Mouse (Mus musculus): ENCODE results near the gene Txndc9. TPM values are rescaled to one million over a fixed set of nuclear protein-coding genes. Genes with fewer than 3 reads are reported as not detected.
"Not testable (repeated sequence)": the region's sequence is repeated elsewhere in the genome, so short reads cannot be mapped to it uniquely, and the experiment has no call there.

Gene Txndc9
- polyA plus RNA-seq, 1 experiment from 2014 or later = 150 TPM

- no peaks in the 10 kb centered on the region for H3K27me3 ChIP-seq (replicated peaks; ENCODE audit: low read depth, poor library complexity, severe bottlenecking)
- H3K36me3 ChIP-seq (replicated peaks) = peaks cover 2% of the 10 kb centered on the region
- peaks cover 16% of the 10 kb centered on the region for H3K4me1 ChIP-seq
- DNase-seq (ENCODE audit: low spot score) = no peak
- no peak overlapping the region for H3K4me3 ChIP-seq
- H3K27ac ChIP-seq (replicated peaks) = no peak overlapping the region
- WGBS = 93% methylated on average over 8 of the region's 8 CpGs
- H3K9me3 ChIP-seq = no peaks in the 10 kb centered on the region
These were observed 3.2 kb upstream of the Txndc9 start for GRCm38 (mm10) chr1:38000844-38001243.

GRCm38 (mm10) chr1:37999552-37999951, 1.9 kb upstream of the Txndc9 start:
- Histone ChIP-seq H3K4me1 (peaks cover 16% of the 10 kb centered on the region), H3K27ac (replicated peaks) (no peak overlapping the region), H3K27me3 (replicated peaks; ENCODE audit: low read depth, poor library complexity, severe bottlenecking) (no peaks in the 10 kb centered on the region), H3K36me3 (replicated peaks) (peaks cover 14% of the 10 kb centered on the region), H3K4me3 (peak overlapping the region; percentile 99), H3K9me3 (no peaks in the 10 kb centered on the region)
- 84% methylated on average over 3 of the region's 3 CpGs for WGBS
- DNase-seq (ENCODE audit: low spot score) = no peak

DNA sequence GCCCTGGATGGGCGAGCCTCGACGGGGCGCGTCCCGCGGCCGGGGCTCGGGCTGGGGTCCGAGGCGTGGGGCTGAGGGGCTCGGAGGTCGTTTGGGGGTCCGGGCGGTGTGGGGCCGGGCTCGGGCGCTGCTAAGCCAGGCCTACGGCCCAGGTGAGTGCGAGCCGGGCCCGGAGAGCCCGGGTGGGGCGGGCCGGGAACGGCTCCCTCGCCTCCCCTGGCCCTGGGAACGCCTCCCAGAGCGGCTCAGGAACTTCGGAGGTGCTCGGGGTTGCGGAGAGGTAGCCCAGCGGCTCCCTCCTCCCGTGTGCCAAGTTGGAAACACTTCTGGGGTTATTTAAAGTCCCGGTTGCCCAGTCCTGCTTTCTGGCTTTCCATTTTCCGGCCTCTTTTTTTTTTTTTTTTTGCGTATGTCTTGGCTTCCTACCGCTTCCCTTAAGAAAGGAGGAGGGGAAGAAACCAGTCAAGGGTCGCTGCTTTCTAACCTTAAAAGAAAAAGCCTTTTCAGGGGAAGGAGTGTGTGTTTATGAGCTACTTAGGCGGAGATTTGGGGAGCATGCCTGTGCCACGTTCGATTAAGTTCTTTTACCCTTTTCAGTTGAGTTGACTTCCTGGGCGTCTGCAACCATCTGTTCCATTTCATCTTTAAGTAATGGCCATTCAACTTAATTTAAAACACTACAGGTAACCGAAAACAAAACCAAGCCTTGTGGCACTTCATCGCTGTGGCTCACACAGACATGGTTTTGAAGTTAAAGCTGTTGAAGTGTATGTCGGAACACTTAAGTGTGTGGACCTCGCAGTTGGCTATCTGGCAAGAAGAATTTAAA, 892 bp upstream of the Txndc9 start:
- 5% methylated on average over 44 of the region's 47 CpGs for WGBS
- H3K9me3 ChIP-seq = no peaks in the 10 kb centered on the region
- DNase-seq (ENCODE audit: low spot score) = no peak
- peaks cover 23% of the 10 kb centered on the region for H3K36me3 ChIP-seq (replicated peaks)
- peak overlapping the region; percentile 96 for H3K27ac ChIP-seq (replicated peaks)
- H3K4me1 ChIP-seq = peaks cover 16% of the 10 kb centered on the region
- peak overlapping the region; percentile 99 for H3K4me3 ChIP-seq
- H3K27me3 ChIP-seq (replicated peaks; ENCODE audit: low read depth, poor library complexity, severe bottlenecking) = no peaks in the 10 kb centered on the region

GRCm38 (mm10) chr1:37996877-37997484, 712 bp downstream of the Txndc9 start:
- no peaks in the 10 kb centered on the region for H3K9me3 ChIP-seq
- peak; percentile 97 for DNase-seq (ENCODE audit: low spot score)
- peak overlapping the region; percentile 96 for H3K27ac ChIP-seq (replicated peaks)
- H3K4me1 ChIP-seq = peaks cover 16% of the 10 kb centered on the region
- peaks cover 40% of the 10 kb centered on the region for H3K36me3 ChIP-seq (replicated peaks)
- no peaks in the 10 kb centered on the region for H3K27me3 ChIP-seq (replicated peaks; ENCODE audit: low read depth, poor library complexity, severe bottlenecking)
- H3K4me3 ChIP-seq = peak overlapping the region; percentile 99
- WGBS = 0% methylated on average over 42 of the region's 42 CpGs

GRCm38 (mm10) chr1:37996226-37996625, 1.5 kb downstream of the Txndc9 start:
- peak overlapping the region; percentile 99 for H3K4me3 ChIP-seq
- H3K27me3 ChIP-seq (replicated peaks; ENCODE audit: low read depth, poor library complexity, severe bottlenecking) = no peaks in the 10 kb centered on the region
- peak overlapping the region; percentile 96 for H3K27ac ChIP-seq (replicated peaks)
- WGBS = 49% methylated on average over 3 of the region's 3 CpGs
- H3K36me3 ChIP-seq (replicated peaks) = peaks cover 47% of the 10 kb centered on the region
- H3K9me3 ChIP-seq = no peaks in the 10 kb centered on the region
- peaks cover 16% of the 10 kb centered on the region for H3K4me1 ChIP-seq
- DNase-seq (ENCODE audit: low spot score) = no peak

DNA sequence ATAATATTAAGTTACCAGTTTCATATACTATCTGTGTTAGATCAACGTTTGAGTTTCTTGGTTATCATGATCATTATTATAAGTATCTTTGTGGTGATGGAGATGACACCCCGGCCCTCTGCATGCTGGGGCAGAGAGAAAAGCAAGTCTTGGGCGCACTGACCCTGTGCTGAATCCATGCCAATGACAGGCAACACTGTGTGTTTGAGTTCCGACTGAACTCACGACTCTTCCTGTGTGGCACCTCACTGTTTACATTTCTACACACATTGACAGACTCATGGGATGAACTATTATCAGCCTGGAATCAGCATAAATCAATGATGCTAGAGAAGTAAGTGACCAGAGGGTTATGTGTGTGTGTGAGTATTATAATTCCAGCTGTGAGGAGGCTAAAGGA, 9.8 kb downstream of the Txndc9 start:
- 94% methylated on average over 5 of the region's 5 CpGs for WGBS
- peaks cover 88% of the 10 kb centered on the region for H3K36me3 ChIP-seq (replicated peaks)
- no peak for DNase-seq (ENCODE audit: low spot score)

GRCm38 (mm10) chr1:37985764-37986323, 11.8 kb downstream of the Txndc9 start:
- Histone ChIP-seq H3K4me1 (peaks cover 4% of the 10 kb centered on the region; the same call in 1 of the 2 replicates), H3K4me3 (no peak overlapping the region), H3K27me3 (replicated peaks; ENCODE audit: low read depth, poor library complexity, severe bottlenecking) (no peaks in the 10 kb centered on the region), H3K36me3 (replicated peaks) (peaks cover 68% of the 10 kb centered on the region), H3K27ac (replicated peaks) (no peak overlapping the region), H3K9me3 (no peaks in the 10 kb centered on the region)
- no peak for DNase-seq (ENCODE audit: low spot score)
- 81% methylated on average over 9 of the region's 9 CpGs for WGBS

More for the DNA sequence above, 9.8 kb downstream of the Txndc9 start:
- Histone ChIP-seq H3K9me3 (no peaks in the 10 kb centered on the region), H3K27me3 (replicated peaks; ENCODE audit: low read depth, poor library complexity, severe bottlenecking) (no peaks in the 10 kb centered on the region), H3K4me3 (no peak overlapping the region), H3K27ac (replicated peaks) (no peak overlapping the region), H3K4me1 (peaks cover 4% of the 10 kb centered on the region; the same call in 1 of the 2 replicates)

- H3K4me1 ChIP-seq = peaks cover 4% of the 10 kb centered on the region; the same call in 1 of the 2 replicates
- WGBS = 98% methylated on average over 1 of the region's 1 CpGs
- H3K27me3 ChIP-seq (replicated peaks; ENCODE audit: low read depth, poor library complexity, severe bottlenecking) = no peaks in the 10 kb centered on the region
- H3K36me3 ChIP-seq (replicated peaks) = peaks cover 53% of the 10 kb centered on the region
- no peaks in the 10 kb centered on the region for H3K9me3 ChIP-seq
- no peak overlapping the region for H3K4me3 ChIP-seq
- no peak for DNase-seq (ENCODE audit: low spot score)
- H3K27ac ChIP-seq (replicated peaks) = no peak overlapping the region
These were observed 13.4 kb downstream of the Txndc9 start for GRCm38 (mm10) chr1:37984326-37984725.

DNA sequence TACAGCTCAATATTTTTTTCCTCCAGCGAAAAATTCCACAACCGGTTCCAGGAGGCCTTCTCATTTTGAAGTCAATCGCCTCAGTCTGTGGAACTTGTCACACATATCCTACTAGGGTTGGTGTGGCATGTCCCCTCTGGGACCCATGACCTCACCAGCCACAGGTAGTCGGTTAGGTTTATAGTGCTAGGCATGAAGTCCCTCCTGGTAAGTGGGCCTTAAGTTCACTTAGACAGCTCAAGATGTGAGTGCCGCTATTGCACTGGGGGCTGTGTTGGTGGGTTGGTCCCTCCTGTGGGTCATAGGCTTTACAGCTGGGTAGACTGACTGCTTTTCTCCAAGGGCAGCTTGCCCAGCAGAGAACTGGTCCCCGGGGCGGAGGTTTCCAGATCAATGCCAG, 20.4 kb downstream of the Txndc9 start:
- no peaks in the 10 kb centered on the region for H3K9me3 ChIP-seq
- no peak overlapping the region for H3K4me3 ChIP-seq
- H3K4me1 ChIP-seq = no peaks in the 10 kb centered on the region
- no peak for DNase-seq (ENCODE audit: low spot score)
- no peak overlapping the region for H3K27ac ChIP-seq (replicated peaks)
- no peaks in the 10 kb centered on the region for H3K36me3 ChIP-seq (replicated peaks)
- 89% methylated on average over 7 of the region's 7 CpGs for WGBS
- no peaks in the 10 kb centered on the region for H3K27me3 ChIP-seq (replicated peaks; ENCODE audit: low read depth, poor library complexity, severe bottlenecking)

DNA sequence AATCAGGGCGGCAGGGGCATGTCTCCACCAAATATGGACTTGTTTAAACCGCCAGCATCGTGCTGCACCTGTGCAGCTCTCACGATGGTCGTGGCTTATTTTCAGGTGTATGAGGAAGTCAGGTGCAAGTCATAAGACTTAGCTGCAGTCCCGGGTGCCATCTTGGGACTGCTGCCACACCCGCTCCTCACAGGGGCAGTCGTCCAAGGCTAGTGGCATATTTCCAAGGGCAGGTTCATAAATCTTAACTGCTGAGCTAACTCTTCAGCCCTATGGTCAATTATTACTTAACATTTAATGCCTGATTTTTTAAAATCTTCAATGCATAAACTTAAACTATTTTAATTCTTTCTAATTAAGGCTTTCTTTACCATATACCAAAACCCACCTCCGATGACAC, 21.0 kb downstream of the Txndc9 start:
- H3K36me3 ChIP-seq (replicated peaks); H3K27ac ChIP-seq (replicated peaks); H3K4me1 ChIP-seq; DNase-seq (ENCODE audit: low spot score); H3K27me3 ChIP-seq (replicated peaks; ENCODE audit: low read depth, poor library complexity, severe bottlenecking); H3K4me3 ChIP-seq; H3K9me3 ChIP-seq: not testable (repeated sequence)
- 79% methylated on average over 9 of the region's 9 CpGs for WGBS

GRCm38 (mm10) chr1:37971520-37971919, 26.2 kb downstream of the Txndc9 start:
- H3K36me3 ChIP-seq (replicated peaks) = no peaks in the 10 kb centered on the region
- WGBS = 65% methylated on average over 4 of the region's 4 CpGs
- no peak overlapping the region for H3K4me3 ChIP-seq
- no peaks in the 10 kb centered on the region for H3K4me1 ChIP-seq
- no peak overlapping the region for H3K27ac ChIP-seq (replicated peaks)
- DNase-seq (ENCODE audit: low spot score) = no peak
- no peaks in the 10 kb centered on the region for H3K27me3 ChIP-seq (replicated peaks; ENCODE audit: low read depth, poor library complexity, severe bottlenecking)
- H3K9me3 ChIP-seq = no peaks in the 10 kb centered on the region

GRCm38 (mm10) chr1:37968746-37969145, 28.9 kb downstream of the Txndc9 start:
- Histone ChIP-seq H3K9me3 (no peaks in the 10 kb centered on the region), H3K27me3 (replicated peaks; ENCODE audit: low read depth, poor library complexity, severe bottlenecking) (no peaks in the 10 kb centered on the region), H3K36me3 (replicated peaks) (no peaks in the 10 kb centered on the region), H3K27ac (replicated peaks) (no peak overlapping the region), H3K4me3 (no peak overlapping the region), H3K4me1 (no peaks in the 10 kb centered on the region)
- DNase-seq (ENCODE audit: low spot score) = no peak
- WGBS = 92% methylated on average over 6 of the region's 6 CpGs

- WGBS = 67% methylated on average over 10 of the region's 10 CpGs
- Histone ChIP-seq H3K27ac (replicated peaks) (no peak overlapping the region), H3K27me3 (replicated peaks; ENCODE audit: low read depth, poor library complexity, severe bottlenecking) (no peaks in the 10 kb centered on the region), H3K36me3 (replicated peaks) (no peaks in the 10 kb centered on the region), H3K4me3 (no peak overlapping the region), H3K9me3 (no peaks in the 10 kb centered on the region), H3K4me1 (no peaks in the 10 kb centered on the region)
- no peak for DNase-seq (ENCODE audit: low spot score)
These were observed 32.1 kb downstream of the Txndc9 start for GRCm38 (mm10) chr1:37965571-37965970.

Measured in embryonic facial prominence, embryonic 10.5 days (tissue).